Mouse (Mus musculus): ENCODE measurements around the gene Rcc1. TPM values are rescaled to one million over a fixed set of nuclear protein-coding genes. Genes with fewer than 3 reads are reported as not detected.

The Rcc1 gene
- total RNA-seq, 2 experiments from 2014 or later: 12.5 to 13.0 TPM

- no peak for DNase-seq (ENCODE audit: low spot score in 2 of 2)
These were observed 6.1 kb upstream of the Rcc1 start for GRCm38 (mm10) chr4:132359510-132359909.

DNA sequence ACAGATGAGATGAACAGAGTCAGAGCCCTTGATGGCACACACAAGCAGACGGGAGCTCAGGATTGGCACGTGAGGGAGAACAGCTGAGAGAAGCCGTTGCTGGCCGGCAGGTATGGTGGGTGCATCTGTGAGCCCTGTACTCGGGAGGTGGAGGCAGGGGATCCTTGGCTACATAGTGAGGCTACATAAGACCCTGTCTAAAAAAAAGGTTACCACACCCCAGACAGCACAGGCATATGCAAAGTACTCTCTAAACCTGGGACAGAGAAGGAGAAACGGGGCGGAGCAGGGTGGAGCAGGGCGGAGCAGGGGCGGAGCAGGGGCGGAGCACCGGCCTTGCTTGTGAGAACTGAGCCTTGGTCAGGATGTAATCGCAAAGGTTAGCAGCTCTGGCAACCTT, 2.8 kb upstream of the Rcc1 start:
- no peak for DNase-seq (ENCODE audit: low spot score in 2 of 2)

GRCm38 (mm10) chr4:132355403-132355802, 2.0 kb upstream of the Rcc1 start:
- DNase-seq (ENCODE audit: low spot score in 2 of 2): no peak

GRCm38 (mm10) chr4:132354571-132354970, 1.2 kb upstream of the Rcc1 start:
- no peak for DNase-seq (ENCODE audit: low spot score in 2 of 2)

DNA sequence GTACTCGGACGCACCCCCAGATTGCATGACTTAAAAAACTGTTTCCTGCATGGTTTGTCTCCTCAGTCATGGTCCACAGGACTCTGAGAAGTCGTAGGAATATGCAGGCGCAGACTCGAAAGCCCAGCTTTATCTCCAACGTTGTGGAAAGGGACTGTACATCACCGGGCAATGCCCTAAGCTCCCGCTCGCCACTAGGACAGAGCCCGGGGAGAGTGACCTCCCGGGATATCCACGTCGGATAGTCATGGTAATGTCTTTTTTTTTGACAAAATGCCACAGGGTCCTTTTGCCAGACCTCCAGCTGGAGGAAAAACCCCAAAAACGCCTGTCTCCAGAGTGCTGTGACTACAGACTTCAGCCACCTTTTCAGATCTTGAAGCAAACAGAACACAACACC, 666 bp downstream of the Rcc1 start:
- no peak for DNase-seq (ENCODE audit: low spot score in 2 of 2)

DNA sequence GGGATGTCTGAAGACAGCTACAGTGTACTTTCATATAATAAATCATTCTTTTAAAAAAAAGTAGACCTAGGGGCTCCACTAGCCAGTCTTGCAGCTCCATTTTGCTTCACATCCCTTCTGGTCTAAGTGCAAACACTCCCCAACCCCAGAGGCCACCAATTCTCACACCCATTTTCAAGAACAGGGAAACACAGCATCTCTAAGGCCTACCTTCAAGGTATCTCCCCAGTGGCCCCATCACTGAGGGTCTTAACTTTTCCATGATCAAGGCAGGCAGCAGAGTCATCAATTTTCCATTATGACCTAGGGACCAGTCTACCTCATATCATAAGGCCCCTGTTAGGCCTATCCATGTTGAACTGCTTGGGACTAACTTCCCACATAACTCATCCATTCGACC, 2.0 kb downstream of the Rcc1 start:
- no peak for DNase-seq (ENCODE audit: low spot score in 2 of 2)

DNA sequence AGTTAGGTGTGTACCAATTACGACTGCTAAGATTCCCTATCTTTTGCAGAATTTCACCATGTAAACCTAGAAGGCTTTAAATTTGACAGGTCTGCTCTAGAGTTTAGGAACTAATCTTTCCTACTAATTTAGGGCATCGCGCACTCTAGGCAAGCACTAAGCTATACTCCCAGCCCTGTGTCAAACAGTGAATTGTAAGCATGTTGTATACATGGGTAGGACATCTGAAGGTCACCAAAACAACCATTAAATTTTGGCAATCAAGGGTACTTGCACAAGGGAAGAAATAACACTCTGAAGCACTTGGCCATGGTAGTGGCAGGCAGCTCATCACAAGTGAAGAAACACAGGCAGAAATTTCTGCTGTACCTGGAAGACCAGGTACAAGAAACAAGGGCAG, 2.6 kb downstream of the Rcc1 start:
- DNase-seq (ENCODE audit: low spot score in 2 of 2): no peak

GRCm38 (mm10) chr4:132350123-132350740, 3.2 kb downstream of the Rcc1 start:
- no peak for DNase-seq (ENCODE audit: low spot score in 2 of 2)

GRCm38 (mm10) chr4:132349495-132350122, 3.8 kb downstream of the Rcc1 start:
- no peak for DNase-seq (ENCODE audit: low spot score in 2 of 2)

GRCm38 (mm10) chr4:132346661-132347060, 6.7 kb downstream of the Rcc1 start:
- DNase-seq (ENCODE audit: low spot score in 2 of 2): no peak

DNA sequence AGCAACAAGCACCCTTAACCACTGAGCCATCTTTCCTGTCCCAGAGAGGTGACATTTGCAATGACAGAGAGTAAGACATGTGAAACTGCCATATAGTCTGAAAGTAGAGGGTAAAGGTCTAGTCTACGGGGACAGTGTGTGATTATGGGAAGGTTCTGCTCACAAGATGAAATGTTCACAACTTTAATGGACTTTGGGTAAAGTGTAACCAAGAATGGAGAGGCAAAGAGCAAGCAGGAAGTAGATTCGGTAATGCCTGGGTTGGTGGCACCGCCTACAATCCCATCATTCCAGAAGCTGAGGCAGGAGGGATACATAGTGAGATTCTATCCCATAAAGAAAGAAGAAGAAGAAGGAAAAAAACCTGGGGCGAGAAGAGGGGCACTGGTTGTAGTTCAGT, 7.1 kb downstream of the Rcc1 start:
- DNase-seq (ENCODE audit: low spot score in 2 of 2): no peak

DNA sequence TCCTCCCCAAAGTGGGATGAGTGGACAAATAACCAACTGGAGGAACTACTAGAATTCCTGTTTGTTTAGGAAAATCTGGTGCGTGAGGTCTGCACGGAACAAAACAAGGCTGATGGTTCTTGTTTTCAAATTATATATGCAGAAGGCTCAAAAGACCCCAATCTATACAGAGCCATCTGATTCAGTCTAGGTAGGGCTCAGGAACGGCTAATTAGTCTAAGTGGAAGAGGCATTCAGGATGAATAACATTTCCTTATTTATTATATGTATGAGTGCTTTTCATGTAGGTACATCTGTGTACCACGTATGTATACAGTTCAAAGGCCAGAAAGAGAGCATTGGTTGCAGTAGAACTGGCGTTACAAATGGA, 7.6 kb downstream of the Rcc1 start:
- no peak for DNase-seq (ENCODE audit: low spot score in 2 of 2)

GRCm38 (mm10) chr4:132345135-132345842, 8.1 kb downstream of the Rcc1 start:
- peak; percentile 95 to 96 for DNase-seq (ENCODE audit: low spot score in 2 of 2)

- no peak for DNase-seq (ENCODE audit: low spot score in 2 of 2)
These were observed 8.8 kb downstream of the Rcc1 start for GRCm38 (mm10) chr4:132344403-132345134.

DNA sequence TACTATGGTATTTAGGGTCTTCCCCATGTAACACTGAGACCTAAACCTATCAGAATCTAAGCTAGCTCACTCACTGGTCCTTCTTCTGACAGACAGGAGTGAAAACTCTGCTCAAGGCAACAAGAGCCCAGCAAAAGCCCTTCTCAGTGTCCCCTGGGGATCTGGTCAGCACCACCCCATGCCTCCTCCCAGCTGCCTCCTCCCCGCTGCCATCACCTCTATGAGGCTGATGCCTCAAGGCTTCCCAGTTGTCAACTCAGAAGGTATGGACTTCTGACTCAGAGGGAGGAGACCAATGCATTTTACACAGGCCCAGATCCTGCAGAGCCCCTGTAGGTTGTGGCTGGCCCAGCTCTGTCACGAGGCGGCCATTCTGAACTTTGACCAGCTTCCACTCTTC, 12.0 kb downstream of the Rcc1 start:
- no peak for DNase-seq (ENCODE audit: low spot score in 2 of 2)

DNA sequence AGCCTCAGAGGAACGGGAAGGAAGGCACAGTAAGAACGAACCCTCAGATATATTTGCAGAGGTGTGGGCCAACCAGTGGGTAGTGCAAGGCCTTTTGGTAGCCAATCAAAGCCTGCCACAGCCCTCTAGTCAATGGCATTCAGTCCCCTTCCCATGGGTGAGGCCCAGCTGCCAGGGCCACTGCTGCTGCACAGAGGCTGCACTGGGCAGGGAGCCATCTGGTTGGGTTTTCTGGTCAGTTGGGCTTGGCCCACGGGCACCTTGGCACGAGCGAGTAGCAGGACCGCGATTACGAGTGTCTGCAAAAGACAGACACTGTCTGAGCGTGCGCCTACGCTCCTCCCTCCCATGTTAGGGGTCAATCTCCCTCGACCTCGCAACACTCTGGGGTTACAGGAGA, 14.5 kb downstream of the Rcc1 start:
- DNase-seq (ENCODE audit: low spot score in 2 of 2): peak in 1 of 2 experiments; percentile 51

DNA sequence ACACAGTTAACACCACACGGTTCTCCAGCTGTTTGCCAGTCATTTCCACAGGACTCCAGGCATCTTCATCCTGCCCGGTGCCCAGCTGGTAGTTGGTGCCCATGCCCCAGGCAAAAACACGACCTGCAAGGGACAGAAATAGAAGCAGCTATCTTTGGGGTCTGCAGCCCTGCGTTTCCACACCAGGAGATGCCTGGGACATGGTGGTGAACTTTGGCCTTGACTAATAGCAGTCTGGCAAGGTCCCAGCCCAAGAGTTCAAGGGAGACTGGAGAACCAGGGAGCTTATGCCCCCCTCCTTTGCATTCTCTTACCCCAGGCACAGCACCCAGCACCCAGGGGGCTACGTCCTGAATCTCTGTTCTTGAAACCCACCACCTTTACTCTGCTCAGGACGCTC, 20.5 kb downstream of the Rcc1 start:
- DNase-seq (ENCODE audit: low spot score in 2 of 2): no peak

- no peak for DNase-seq (ENCODE audit: low spot score in 2 of 2)
These were observed 21.4 kb downstream of the Rcc1 start for GRCm38 (mm10) chr4:132331960-132332359.

DNA sequence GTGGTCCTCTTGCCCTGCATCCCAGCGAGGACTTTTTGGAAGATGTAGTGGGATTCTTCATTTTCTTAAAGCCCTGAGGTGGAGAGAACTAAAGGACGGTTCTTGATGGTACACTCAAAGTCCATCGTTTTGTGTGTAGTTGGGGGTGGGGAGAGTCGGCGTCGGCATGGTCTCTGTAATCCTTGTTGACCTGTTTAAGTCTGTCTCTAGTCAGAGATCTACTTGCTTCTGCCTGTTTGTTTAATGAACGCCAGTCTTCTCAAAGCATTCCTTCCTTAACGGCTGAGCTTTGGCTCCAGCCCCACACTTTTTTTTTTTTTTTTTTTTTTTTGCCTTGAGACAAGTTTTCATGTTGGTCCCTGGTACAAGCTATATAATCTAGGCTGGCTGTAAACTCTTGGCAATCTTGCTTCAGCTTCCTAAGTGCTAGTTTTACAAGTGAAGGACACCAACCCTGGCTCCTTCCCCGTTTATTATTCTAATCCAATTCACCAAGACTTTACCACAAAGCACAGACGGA, 23.5 kb downstream of the Rcc1 start:
- DNase-seq (ENCODE audit: low spot score in 2 of 2): no peak

- DNase-seq (ENCODE audit: low spot score in 2 of 2): peak; percentile 72 to 83
These were observed 24.1 kb downstream of the Rcc1 start, which contains the start of gene Trnau1ap for GRCm38 (mm10) chr4:132329115-132329834. Trnau1ap (minus strand) TSS chr4:132329538.

GRCm38 (mm10) chr4:132328391-132328982, 24.9 kb downstream of the Rcc1 start:
- no peak for DNase-seq (ENCODE audit: low spot score in 2 of 2)
